Mouse (Mus musculus) forebrain, embryonic 11.5 days (tissue): ENCODE data around the gene Gm11983. TPM values are rescaled to one million over a fixed set of nuclear protein-coding genes. Genes with fewer than 3 reads are reported as not detected.
"Not testable (repeated sequence)": the region's sequence is repeated elsewhere in the genome, so short reads cannot be mapped to it uniquely, and the experiment has no call there.

Experiments used
- ATAC-seq: fragments of 200-750 bp; cut with Nextera tagmentation; replicated peaks from 2 replicates; pipeline ENCODE4 v1.8.0; 2017; ENCODE audit warnings: moderate TSS enrichment; ENCODE audit not compliant: low FRiP score
- DNase-seq: peaks from one replicate; pipeline ENCODE4 v3.0.0-alpha.2; 2017; ENCODE audit warnings: low spot score
- H3K27ac ChIP-seq: fragments of 300-500 bp; sonication (generic); 2 replicates; pipeline ENCODE4 v1.5.1; 2014; ENCODE audit warnings: low read depth, low read length
- H3K27me3 ChIP-seq: fragments of 300-500 bp; sonication (generic); 2 replicates; pipeline ENCODE4 v1.6.1; 2014; ENCODE audit warnings: mild to moderate bottlenecking, low read length, mixed read lengths; ENCODE audit not compliant: control insufficient read depth, insufficient read depth
- H3K36me3 ChIP-seq: fragments of 300-500 bp; sonication (generic); 2 replicates; pipeline ENCODE4 v1.6.1; 2014; ENCODE audit warnings: mild to moderate bottlenecking, low read length, moderate library complexity, mixed read lengths; ENCODE audit not compliant: control insufficient read depth, insufficient read depth
- H3K4me1 ChIP-seq: fragments of 300-500 bp; sonication (generic); replicated peaks from 2 replicates; pipeline ENCODE4 v1.6.1; 2014; ENCODE audit warnings: low read length, mixed read lengths; ENCODE audit not compliant: control insufficient read depth, insufficient read depth
- H3K4me2 ChIP-seq: fragments of 300-500 bp; sonication (generic); 2 replicates; pipeline ENCODE4 v1.6.1; 2014; ENCODE audit warnings: low read depth, mild to moderate bottlenecking, low read length, moderate library complexity, mixed read lengths; ENCODE audit not compliant: severe bottlenecking
- H3K4me3 ChIP-seq: fragments of 300-500 bp; sonication (generic); 2 replicates; pipeline ENCODE4 v1.5.1; 2014; ENCODE audit warnings: low read depth, low read length
- H3K9ac ChIP-seq: fragments of 300-500 bp; sonication (generic); 2 replicates; pipeline ENCODE4 v1.6.1; 2014; ENCODE audit warnings: low read length
- H3K9me3 ChIP-seq: fragments of 300-500 bp; sonication (generic); 2 replicates; pipeline ENCODE4 v1.6.1; 2016; ENCODE audit warnings: low read length, mixed read lengths; ENCODE audit not compliant: control insufficient read depth
- WGBS: fragments of 180-500 bp; shearing (Covaris S2); extraction: QIAGEN DNeasy Blood & Tissue Kit; methylation state at CpG from one replicate; pipeline ENCODE4 v1.1.7; 2014; 5-methylcytosine and 5-hydroxymethylcytosine counted together
- polyA plus RNA-seq: library from polyadenylated mRNA; unstranded; fragments of >200 nt; fragmentation: Nextera tagmentation; extraction: Ambion mirVana; gene quantifications from 2 replicates; pipeline ENCODE4 v1.2.1, GENCODE M21; 2014

Gene Gm11983
- not detected in 2 replicates for polyA plus RNA-seq

DNA sequence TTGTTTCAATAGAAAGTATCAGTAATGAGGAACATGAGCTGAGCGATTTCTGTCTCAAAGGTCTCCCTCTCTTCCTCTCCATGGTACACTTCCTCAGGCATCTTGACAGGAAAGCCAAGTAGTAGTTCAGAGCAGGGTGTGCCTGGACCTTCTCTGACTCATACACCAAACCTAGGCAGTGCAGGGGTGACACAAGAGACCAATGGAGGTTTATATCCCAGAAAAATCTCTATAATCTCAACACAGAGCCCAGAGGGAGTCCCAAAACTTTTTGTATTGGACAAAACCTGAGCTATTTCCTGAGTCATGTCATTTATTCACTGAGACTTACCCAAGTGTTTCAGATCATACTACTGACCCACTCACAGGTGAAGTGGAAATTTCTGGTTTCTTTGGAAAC lies at the start of gene Gm11983:
Gm11983 (minus strand) TSS at position 101 of the 400 bp plus-strand sequence.
- H3K4me2 ChIP-seq, result no peak within 1 kb of the TSS
- no peak for DNase-seq
- H3K9me3 ChIP-seq, result no peaks in the 10 kb centered on the region
- no peaks in the 10 kb centered on the region for H3K36me3 ChIP-seq
- H3K27me3 ChIP-seq, result no peaks in the 10 kb centered on the region
- H3K9ac ChIP-seq, result no peak within 1 kb of the TSS
- no peak for ATAC-seq
- H3K4me1 ChIP-seq, result no peaks in the 10 kb centered on the region
- H3K4me3 ChIP-seq, result no peak within 1 kb of the TSS
- no peak within 1 kb of the TSS for H3K27ac ChIP-seq
- 86% methylated on average over 1 of the region's 1 CpGs for WGBS

DNA sequence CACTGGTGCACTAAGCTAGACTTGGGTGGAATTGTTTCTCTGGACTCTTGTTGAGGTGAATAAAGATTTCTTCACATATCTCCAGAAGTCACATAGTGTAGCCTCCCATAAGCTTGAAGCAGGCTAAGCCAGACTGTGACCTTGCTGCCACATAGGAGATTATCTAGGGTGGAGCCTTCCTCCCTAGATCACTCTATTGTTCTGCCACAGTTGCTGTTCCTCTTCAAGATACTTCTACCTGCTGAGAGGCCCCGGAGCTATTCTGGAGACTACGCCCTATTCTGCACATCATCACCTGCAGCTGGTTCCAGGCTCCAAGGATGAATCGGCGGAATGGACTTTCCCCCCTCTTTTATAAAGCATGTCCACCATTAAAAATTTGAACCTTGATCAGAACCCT lies 45.6 kb upstream of the Gm11983 start:
- WGBS, result 91% methylated on average over 4 of the region's 4 CpGs
- not testable (repeated sequence) for H3K4me1 ChIP-seq, H3K4me2 ChIP-seq, H3K9ac ChIP-seq, ATAC-seq, H3K27me3 ChIP-seq, H3K4me3 ChIP-seq, DNase-seq, H3K36me3 ChIP-seq, H3K27ac ChIP-seq, H3K9me3 ChIP-seq

DNA sequence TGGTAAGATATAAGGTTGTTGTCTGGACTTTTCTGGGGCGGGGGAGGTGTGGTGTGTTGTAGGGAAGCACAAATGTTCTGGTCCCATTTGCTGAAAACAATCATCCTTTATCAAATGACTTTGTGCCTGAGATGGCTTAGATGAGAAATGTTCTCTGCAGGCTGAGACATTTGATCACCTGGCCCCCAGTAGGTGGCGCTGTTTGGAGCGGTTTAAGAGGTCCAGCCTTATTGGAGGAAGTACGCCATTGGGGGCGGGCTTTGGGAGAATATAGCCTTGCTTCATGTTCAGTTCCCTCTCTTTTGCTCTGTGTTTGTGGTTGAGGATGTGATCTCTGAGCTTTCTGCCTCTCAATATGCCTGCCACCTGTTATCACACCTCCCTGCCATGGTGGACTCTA lies 44.2 kb upstream of the Gm11983 start:
- DNase-seq, result no peak
- H3K27me3 ChIP-seq, result no peaks in the 10 kb centered on the region
- WGBS, result 62% methylated on average over 5 of the region's 5 CpGs
- no peaks in the 10 kb centered on the region for H3K4me1 ChIP-seq
- H3K4me3 ChIP-seq, result no peak overlapping the region
- no peak overlapping the region for H3K27ac ChIP-seq
- no peaks in the 10 kb centered on the region for H3K36me3 ChIP-seq
- ATAC-seq, result no peak
- no peaks in the 10 kb centered on the region for H3K9me3 ChIP-seq
- no peak overlapping the region for H3K9ac ChIP-seq
- no peak overlapping the region for H3K4me2 ChIP-seq

DNA sequence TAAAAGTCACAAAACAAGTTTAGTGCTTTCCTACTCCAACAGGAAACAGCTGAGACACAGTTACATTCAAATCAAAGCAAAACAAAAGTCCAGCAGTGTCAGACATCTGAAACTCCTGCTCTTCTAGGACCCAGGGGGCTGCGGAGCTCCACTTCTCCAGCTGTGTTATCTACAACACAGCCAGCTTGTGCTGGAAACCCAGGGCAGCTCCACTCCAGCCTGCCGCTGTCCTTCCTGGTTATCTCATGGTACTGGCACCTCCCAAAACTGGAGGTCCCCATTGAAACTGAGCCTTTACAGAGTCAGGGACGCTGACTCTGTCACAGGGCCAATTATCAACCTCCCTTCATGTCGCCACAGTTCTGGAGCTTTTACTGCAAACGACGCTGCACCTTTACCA lies 40.3 kb upstream of the Gm11983 start:
- no peak for ATAC-seq
- H3K9me3 ChIP-seq, result no peaks in the 10 kb centered on the region
- WGBS, result 81% methylated on average over 6 of the region's 6 CpGs
- H3K36me3 ChIP-seq, result no peaks in the 10 kb centered on the region
- no peak for DNase-seq
- no peaks in the 10 kb centered on the region for H3K27me3 ChIP-seq
- H3K4me3 ChIP-seq, result no peak overlapping the region
- no peak overlapping the region for H3K27ac ChIP-seq
- no peak overlapping the region for H3K4me2 ChIP-seq
- no peak overlapping the region for H3K9ac ChIP-seq
- H3K4me1 ChIP-seq, result no peaks in the 10 kb centered on the region

DNA sequence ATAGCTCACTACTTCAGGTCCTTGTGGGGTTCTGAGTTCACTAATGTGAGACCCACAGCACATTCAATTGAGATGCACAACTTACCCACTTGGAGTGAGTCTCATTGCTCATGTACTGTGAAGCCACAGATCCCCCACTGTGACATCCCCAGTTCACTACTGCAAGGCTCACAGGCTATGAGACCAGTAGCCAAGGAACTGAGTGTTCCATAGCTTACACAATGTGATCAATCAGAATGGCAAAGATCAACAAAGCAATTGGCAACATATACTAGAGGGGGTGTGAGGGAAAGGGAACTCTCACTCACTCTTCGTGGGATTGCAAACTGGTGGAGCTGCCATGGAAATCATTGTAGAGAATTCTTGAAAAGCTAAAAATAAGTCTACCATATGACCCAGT lies 33.5 kb upstream of the Gm11983 start:
- ATAC-seq (no peak), DNase-seq (no peak)
- WGBS, result 91% methylated on average over 1 of the region's 1 CpGs
- H3K27ac ChIP-seq, result no peak overlapping the region
- no peaks in the 10 kb centered on the region for H3K27me3 ChIP-seq
- no peak overlapping the region for H3K4me2 ChIP-seq
- H3K4me1 ChIP-seq, result no peaks in the 10 kb centered on the region
- H3K4me3 ChIP-seq, result no peak overlapping the region
- H3K9me3 ChIP-seq, result no peaks in the 10 kb centered on the region
- no peaks in the 10 kb centered on the region for H3K36me3 ChIP-seq
- H3K9ac ChIP-seq, result no peak overlapping the region

DNA sequence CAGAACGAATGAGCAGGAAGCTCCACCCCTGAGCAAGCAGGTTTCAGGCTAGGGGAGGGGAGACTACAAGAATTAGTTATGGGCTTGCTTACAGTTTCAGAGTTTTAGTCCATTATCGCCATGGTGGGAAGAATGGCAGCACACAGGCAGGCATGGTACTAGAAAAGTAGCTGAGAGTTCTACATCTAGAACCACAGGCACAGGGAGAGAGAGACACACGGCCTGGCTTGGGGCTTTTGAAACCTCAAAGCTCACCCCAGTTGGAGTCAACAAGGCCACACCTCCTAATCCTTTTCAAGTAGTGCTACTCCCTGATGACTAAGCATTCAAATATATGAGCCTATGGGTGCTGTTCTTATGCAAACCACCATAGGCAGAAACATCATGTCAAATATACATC lies 28.1 kb upstream of the Gm11983 start:
- Histone ChIP-seq H3K27me3 (no peaks in the 10 kb centered on the region), H3K4me1 (no peaks in the 10 kb centered on the region), H3K36me3 (no peaks in the 10 kb centered on the region), H3K27ac (no peak overlapping the region), H3K9me3 (no peaks in the 10 kb centered on the region), H3K9ac (no peak overlapping the region), H3K4me2 (no peak overlapping the region), H3K4me3 (no peak overlapping the region)
- no peak for DNase-seq
- no peak for ATAC-seq
- WGBS, result 82% methylated on average over 3 of the region's 3 CpGs

DNA sequence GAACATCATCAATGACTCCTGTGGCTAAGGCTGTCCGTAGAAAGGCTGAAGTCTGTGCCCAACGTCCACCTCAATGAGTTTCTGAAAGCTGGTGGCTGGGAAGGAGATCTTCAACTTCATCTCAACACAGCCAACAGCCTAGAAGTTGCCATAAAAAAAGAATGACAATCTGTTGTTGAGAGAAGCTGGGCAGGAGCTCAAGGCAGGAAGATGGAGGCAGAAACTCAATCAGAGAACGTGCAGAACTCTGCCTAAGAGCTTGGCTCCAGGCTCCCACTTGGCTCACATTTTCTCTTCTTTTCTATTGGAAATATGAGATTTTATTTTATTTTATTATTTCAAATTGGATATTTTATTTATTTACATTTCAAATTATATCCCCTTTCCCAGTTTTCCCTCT lies 24.7 kb upstream of the Gm11983 start:
- H3K4me2 ChIP-seq, result no peak overlapping the region
- no peak overlapping the region for H3K9ac ChIP-seq
- no peaks in the 10 kb centered on the region for H3K36me3 ChIP-seq
- no peak for ATAC-seq
- no peak overlapping the region for H3K27ac ChIP-seq
- H3K9me3 ChIP-seq, result no peaks in the 10 kb centered on the region
- WGBS, result 78% methylated on average over 3 of the region's 3 CpGs
- no peaks in the 10 kb centered on the region for H3K27me3 ChIP-seq
- no peak for DNase-seq
- no peak overlapping the region for H3K4me3 ChIP-seq
- H3K4me1 ChIP-seq, result 0 out of 2 replicates have a peak, but pooled peaks cover 3% of the 10 kb centered on the region

DNA sequence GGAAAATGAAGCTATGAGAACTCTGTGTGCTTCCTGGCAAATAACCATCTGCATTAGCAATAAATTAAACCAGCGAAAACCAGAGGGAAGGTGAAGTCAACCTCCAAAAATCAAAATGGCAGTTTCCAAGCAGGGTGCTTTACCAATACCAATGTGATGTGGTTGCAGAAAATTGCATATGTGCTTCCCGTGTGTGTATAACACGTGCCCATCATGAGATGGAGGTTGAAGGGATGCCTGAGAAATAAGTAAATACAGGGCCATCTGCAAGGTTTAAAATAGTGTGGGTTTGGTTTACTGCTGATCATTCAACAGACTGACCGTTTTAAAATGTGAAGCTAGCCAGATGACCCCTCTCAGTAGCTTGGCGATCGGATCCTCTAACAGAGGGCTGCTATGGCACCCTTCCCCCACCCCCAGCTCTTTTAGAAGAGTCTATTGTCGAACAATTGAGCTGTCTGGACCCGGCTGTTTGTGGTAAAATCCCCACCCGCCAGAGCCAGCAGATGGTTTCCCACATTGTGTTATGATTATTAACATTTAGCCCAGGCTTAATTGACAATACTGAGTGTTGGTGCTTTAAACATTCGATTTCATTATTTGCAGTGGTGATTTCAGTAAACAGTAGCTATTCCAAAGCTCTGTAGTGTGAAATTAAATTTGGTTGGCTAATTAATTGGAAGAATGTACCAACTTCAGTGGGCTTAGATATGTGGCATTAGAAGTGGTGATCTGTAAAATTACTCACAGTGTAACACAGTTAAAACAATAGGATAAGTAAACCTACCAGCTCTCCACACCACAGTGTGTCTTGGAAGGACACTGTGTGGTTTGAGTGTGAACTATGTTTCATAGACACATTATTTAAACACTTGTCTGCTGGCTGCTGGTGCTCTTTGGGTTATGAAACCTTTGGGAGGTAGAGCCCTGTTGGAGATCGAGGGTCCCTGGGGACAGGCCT lies 22.7 kb upstream of the Gm11983 start:
- no peaks in the 10 kb centered on the region for H3K9me3 ChIP-seq
- H3K4me3 ChIP-seq, result no peak overlapping the region
- H3K4me1 ChIP-seq, result 0 out of 2 replicates have a peak, but pooled peaks cover 3% of the 10 kb centered on the region
- DNase-seq (no peak), ATAC-seq (peak; percentile 84)
- H3K36me3 ChIP-seq, result no peaks in the 10 kb centered on the region
- H3K27ac ChIP-seq, result no peak overlapping the region
- no peak overlapping the region for H3K9ac ChIP-seq
- no peak overlapping the region for H3K4me2 ChIP-seq
- no peaks in the 10 kb centered on the region for H3K27me3 ChIP-seq
- WGBS, result 35% methylated on average over 11 of the region's 11 CpGs

DNA sequence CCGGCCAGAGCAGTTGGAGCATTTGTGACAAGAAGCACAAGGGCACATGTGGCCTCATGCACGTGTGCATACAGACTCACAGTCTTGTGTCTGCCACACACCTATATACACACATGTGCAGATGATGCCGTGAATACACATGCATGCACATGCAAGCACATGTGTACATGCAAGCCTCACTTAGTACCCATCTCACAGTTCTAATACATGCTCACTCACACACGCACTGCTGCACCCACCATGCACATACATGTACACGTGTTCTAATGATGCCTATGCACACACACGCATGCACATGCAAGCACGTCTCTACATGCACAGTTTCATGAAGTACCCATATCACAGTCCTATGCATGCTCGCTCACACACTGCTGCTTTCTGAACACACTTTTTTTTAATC lies 21.6 kb upstream of the Gm11983 start:
- DNase-seq (no peak), ATAC-seq (no peak)
- no peak overlapping the region for H3K9ac ChIP-seq
- H3K4me1 ChIP-seq, result 0 out of 2 replicates have a peak, but pooled peaks cover 3% of the 10 kb centered on the region
- 90% methylated on average over 8 of the region's 8 CpGs for WGBS
- H3K4me2 ChIP-seq, result no peak overlapping the region
- no peak overlapping the region for H3K27ac ChIP-seq
- H3K36me3 ChIP-seq, result no peaks in the 10 kb centered on the region
- H3K4me3 ChIP-seq, result no peak overlapping the region
- no peaks in the 10 kb centered on the region for H3K9me3 ChIP-seq
- H3K27me3 ChIP-seq, result no peaks in the 10 kb centered on the region
